Comparison of ENCODE assay signal across 9 mouse cellular contexts in the genomic region with DNA sequence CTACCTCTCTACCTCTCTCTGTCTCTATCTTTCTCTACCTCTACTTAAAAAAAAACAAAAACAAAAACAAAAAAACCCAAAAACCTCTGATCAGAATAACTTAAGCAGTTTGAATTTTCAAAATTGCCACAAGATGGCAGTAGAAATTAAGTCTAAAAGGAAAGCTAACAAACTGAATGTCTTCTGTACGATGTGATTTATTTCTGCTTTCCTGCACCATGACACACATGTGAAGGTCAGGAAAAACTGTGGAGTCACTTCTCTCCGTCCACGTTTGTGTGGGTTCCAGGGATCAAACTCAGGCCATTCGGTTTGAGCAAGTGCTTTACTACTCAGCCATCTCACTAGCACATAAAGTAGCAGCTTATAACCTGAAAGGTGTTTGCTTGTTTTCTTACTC. TPM values are rescaled to one million over a fixed set of nuclear protein-coding genes. Genes with fewer than 3 reads are reported as not detected.
DNase-seq lines count a peak whose midpoint lies in the region; ATAC-seq and TF ChIP-seq lines count a peak whose summit lies in the region.
"Had no signal": no experiment of that assay in that cellular context is flagged by ENCODE, and none has a peak within 500 bp of the region (broad histone marks: within the 10 kb centered on the region; RNA-seq: fewer than 3 reads in every experiment).

No protein-coding gene starts in this region.

- peak; percentile 48 to 87 for DNase-seq in adrenal gland, adult (ENCODE audit: inconsistent age in 2 of 2, low spot score in 1 of 2)
- DNase-seq in adrenal gland, postnatal 4 days (ENCODE audit: low spot score in 2 of 2), result no peak
- peak; percentile 64 for DNase-seq in kidney, adult 2 months
- peak; percentile 70 for DNase-seq in MN1 (ENCODE audit: low spot score)
- DNase-seq in forelimb bud, embryonic 11.5 days (ENCODE audit: low read depth, low spot score), result peak; percentile 61
- peak; percentile 42 for DNase-seq in telencephalon, adult 2 months (ENCODE audit: low read depth, low spot score)
- DNase-seq in urinary bladder, postnatal 4 days (ENCODE audit: low spot score in 2 of 2), result no peak

- H3K4me2 ChIP-seq in kidney, embryonic 14.5 days (replicated peaks; ENCODE audit: low read depth, low read length), result no peak overlapping the region

- 0 out of 2 replicates have a peak, but pooled peaks have one; percentile 19 for TF ChIP-seq CTCF in kidney, adult 2 months (conservative IDR thresholded peaks at IDR 0.05; ENCODE audit: insufficient read depth, insufficient read length, low read depth, low read length)

- WGBS in kidney, adult 2 months, result 0% methylated on average over 4 of the region's 4 CpGs
- under 1% methylated on average over 4 of the region's 4 CpGs for WGBS in kidney, embryonic 14.5 days

- TF ChIP-seq POLR2A in kidney, adult 2 months (IDR thresholded peaks at IDR 0.05; ENCODE audit: low read depth, low read length), result no peak

- H3K27me3 ChIP-seq in kidney, adult 2 months (replicated peaks; ENCODE audit: control insufficient read depth, insufficient read depth, low read length), result no peaks in the 10 kb centered on the region
- no peaks in the 10 kb centered on the region; the same call in 1 of the 2 replicates for H3K27me3 ChIP-seq in kidney, embryonic 14.5 days (ENCODE audit: control insufficient read depth, insufficient read depth, low read length)

- H3K27ac ChIP-seq in kidney, adult 2 months (ENCODE audit: insufficient read depth, low read depth, low read length), result peak overlapping the region; percentile 84; the same call in 1 of the 2 replicates
- H3K27ac ChIP-seq in kidney, embryonic 14.5 days (ENCODE audit: low read depth, low read length), result no peak overlapping the region

- no peak overlapping the region for H3K9ac ChIP-seq in kidney, embryonic 14.5 days (ENCODE audit: low read depth, low read length)

- H3K4me1 ChIP-seq in kidney, adult 2 months (ENCODE audit: control insufficient read depth, insufficient read depth, low read length), result peaks cover 3% of the 10 kb centered on the region; the same call in 1 of the 2 replicates
- H3K4me1 ChIP-seq in kidney, embryonic 14.5 days (ENCODE audit: control insufficient read depth, insufficient read depth, low read length), result no peaks in the 10 kb centered on the region

- H3K36me3 ChIP-seq in kidney, adult 2 months (ENCODE audit: control insufficient read depth, insufficient read depth, low read length), result no peaks in the 10 kb centered on the region
- no peaks in the 10 kb centered on the region for H3K36me3 ChIP-seq in kidney, embryonic 14.5 days (ENCODE audit: control insufficient read depth, insufficient read depth, low read length)

- no peaks in the 10 kb centered on the region for H3K9me3 ChIP-seq in kidney, embryonic 14.5 days (ENCODE audit: control insufficient read depth, low read length)

- H3K4me3 ChIP-seq in kidney, adult 2 months (ENCODE audit: insufficient read depth, low read depth, low read length), result no peak overlapping the region
- H3K4me3 ChIP-seq in kidney, embryonic 14.5 days (ENCODE audit: low read length), result no peak overlapping the region

- no peak for ATAC-seq in kidney, embryonic 14.5 days (ENCODE audit: low FRiP score, low TSS enrichment)

RNA-seq across cellular contexts. Expression of gene Homez, which starts 27.3 kb away (rescaled TPM):
- total RNA-seq in adrenal gland, postnatal 4 days (2021), result 10 to 100 TPM; 17.9 to 18.3 TPM
- 9.2 and 9.6 TPM in 2 replicates for polyA plus RNA-seq in kidney, adult 2 months (2012; rRNA removed)
- polyA plus RNA-seq in kidney, embryonic 14.5 days (2014; fragmentation: Nextera tagmentation; extraction: Ambion mirVana), result 10.3 and 19.1 TPM in 2 replicates

RNA-seq across cellular contexts. Expression of gene Rnf212b, which starts 29.5 kb away (rescaled TPM):
- under 1 TPM; 0.37 to 0.42 TPM for total RNA-seq in adrenal gland, postnatal 4 days (2021)
- polyA plus RNA-seq in kidney, adult 2 months (2012; rRNA removed), result 7.4 and 7.6 TPM in 2 replicates
- not detected in 2 replicates for polyA plus RNA-seq in kidney, embryonic 14.5 days (2014; fragmentation: Nextera tagmentation; extraction: Ambion mirVana)
- polyA plus RNA-seq: frontal cortex, adult 2 months had no signal

RNA-seq across cellular contexts. Expression of gene Ppp1r3e, which starts 33.9 kb away (rescaled TPM):
- total RNA-seq in adrenal gland, postnatal 4 days (2021), result 10 to 100 TPM; 16.9 to 21.0 TPM
- 21.0 and 23.5 TPM in 2 replicates for polyA plus RNA-seq in kidney, adult 2 months (2012; rRNA removed)
- polyA plus RNA-seq in kidney, embryonic 14.5 days (2014; fragmentation: Nextera tagmentation; extraction: Ambion mirVana), result 2.9 and 4.5 TPM in 2 replicates

RNA-seq across cellular contexts. Expression of gene Bcl2l2, which starts 39.7 kb away (rescaled TPM):
- 10 to 100 TPM; 55.3 to 65.3 TPM for total RNA-seq in adrenal gland, postnatal 4 days (2021)
- 47.1 and 59.0 TPM in 2 replicates for polyA plus RNA-seq in kidney, adult 2 months (2012; rRNA removed)
- 5.3 and 6.1 TPM in 2 replicates for polyA plus RNA-seq in kidney, embryonic 14.5 days (2014; fragmentation: Nextera tagmentation; extraction: Ambion mirVana)

RNA-seq across cellular contexts. Expression of gene Gm20521, which starts 39.8 kb away (rescaled TPM):
- 10 to 100 TPM in 1 of 2 experiments, 1 to 10 TPM in 1; 5.5 to 13.0 TPM for total RNA-seq in adrenal gland, postnatal 4 days (2021)
- polyA plus RNA-seq in kidney, adult 2 months (2012; rRNA removed), result not detected in 2 replicates
- polyA plus RNA-seq in kidney, embryonic 14.5 days (2014; fragmentation: Nextera tagmentation; extraction: Ambion mirVana), result 0.44 TPM in 1 of 2 replicates, not detected in the other

Comparison
In these comparisons a context has a peak if more than half of its experiments do, and no peak if none do; other contexts are left out.
1. DNase-seq: peak in adrenal gland, adult (2 of 2), kidney, adult 2 months (single experiment), MN1 (single experiment), forelimb bud, embryonic 11.5 days (single experiment) and telencephalon, adult 2 months (single experiment); none in adrenal gland, postnatal 4 days (0 of 2) and urinary bladder, postnatal 4 days (0 of 2).